Mouse (Mus musculus) small intestine, adult 2 months (tissue): Measurements from ENCODE around the gene Top3b. TPM values are rescaled to one million over a fixed set of nuclear protein-coding genes. Genes with fewer than 3 reads are reported as not detected.
"Not testable (repeated sequence)": the region's sequence is repeated elsewhere in the genome, so short reads cannot be mapped to it uniquely, and the experiment has no call there.

Experiments used
- H3K27ac ChIP-seq: fragments of 200-500 bp; 2 replicates; pipeline ENCODE4 v1.5.1; 2012; ENCODE audit warnings: low read depth, low read length, control low read depth, inconsistent platforms; ENCODE audit not compliant: insufficient read depth
- H3K27me3 ChIP-seq: fragments of 200-500 bp; 2 replicates; pipeline ENCODE4 v1.6.1; 2012; ENCODE audit warnings: mild to moderate bottlenecking, moderate library complexity, low read length, inconsistent platforms; ENCODE audit not compliant: control insufficient read depth, insufficient read depth
- H3K36me3 ChIP-seq: fragments of 200-500 bp; 2 replicates; pipeline ENCODE4 v1.6.1; 2012; ENCODE audit warnings: mild to moderate bottlenecking, low read length, control low read depth, inconsistent platforms; ENCODE audit not compliant: control insufficient read depth, insufficient read depth
- H3K4me1 ChIP-seq: fragments of 200-500 bp; 2 replicates; pipeline ENCODE4 v1.6.1; 2012; ENCODE audit warnings: low read length, inconsistent platforms, mixed read lengths; ENCODE audit not compliant: control insufficient read depth, insufficient read depth, insufficient read length
- H3K4me3 ChIP-seq: fragments of 200-500 bp; 2 replicates; pipeline ENCODE4 v1.5.1; 2012; ENCODE audit warnings: low read depth, mild to moderate bottlenecking, control low read depth, inconsistent platforms, low read length, moderate library complexity
- CTCF ChIP-seq: fragments of 200-500 bp; IDR thresholded peaks from 2 replicates; pipeline ENCODE4 v1.5.1; 2012; ENCODE audit warnings: low read depth, mild to moderate bottlenecking, control low read depth, inconsistent platforms, low read length, moderate library complexity, mixed read lengths; ENCODE audit not compliant: insufficient replicate concordance, insufficient read length; ENCODE audit errors: extremely low read depth
- POLR2A ChIP-seq: fragments of 200-500 bp; IDR thresholded peaks from 2 replicates; pipeline ENCODE4 v1.6.1; 2012; ENCODE audit warnings: low read depth, mild to moderate bottlenecking, control low read depth, inconsistent platforms, low read length, moderate library complexity
- WGBS: fragments of 180-500 bp; shearing (Covaris S2); methylation state at CpG from one replicate; pipeline ENCODE4 v1.1.7; 2018; 5-methylcytosine and 5-hydroxymethylcytosine counted together
- polyA plus RNA-seq: library from polyadenylated mRNA; depleted of rRNA; stranded (reverse); fragments of >200 nt; gene quantifications from 2 replicates; pipeline ENCODE4 v1.2.3, GENCODE M21; 2012

Top3b gene
- polyA plus RNA-seq, 1 experiment, result 42.9 TPM

DNA sequence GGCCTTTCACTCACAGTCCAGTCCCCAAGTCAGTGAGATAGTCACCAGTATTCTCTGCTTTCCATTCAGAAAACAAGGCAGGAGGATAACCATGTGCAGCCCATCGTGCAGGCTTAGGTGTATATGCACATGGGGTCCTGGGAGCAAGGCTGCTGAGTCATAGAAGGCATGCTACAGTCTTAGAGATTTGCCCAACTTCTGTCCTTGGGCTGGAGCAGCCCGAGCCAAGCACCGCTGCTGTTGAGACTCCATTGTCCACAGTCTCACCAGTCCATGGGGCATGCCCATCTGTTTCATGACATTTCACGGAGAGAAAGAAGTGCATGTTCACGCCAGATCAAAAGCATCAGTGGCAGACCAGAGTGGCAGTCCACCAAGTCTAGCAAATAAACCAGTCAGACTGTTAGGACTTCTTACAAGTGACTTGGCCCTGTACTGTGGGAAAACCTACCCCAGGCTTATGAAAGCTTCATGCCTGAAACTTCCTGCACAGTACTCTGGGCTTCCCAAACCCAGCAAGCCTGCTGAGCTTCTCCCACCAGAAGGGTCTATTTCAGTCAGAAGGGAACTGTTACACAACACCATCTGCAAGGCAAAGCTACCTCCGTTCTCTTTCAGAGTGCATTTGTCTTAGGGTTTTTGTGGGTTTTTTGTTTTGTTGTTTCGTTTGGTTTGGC is 48.0 kb downstream of the Top3b start:
- Histone ChIP-seq H3K4me3 (no peak overlapping the region), H3K4me1 (no peaks in the 10 kb centered on the region), H3K27ac (no peak overlapping the region), H3K36me3 (peaks cover 2% of the 10 kb centered on the region; the same call in 1 of the 2 replicates), H3K27me3 (no peaks in the 10 kb centered on the region)
- TF ChIP-seq CTCF (no peak), POLR2A (no peak)
- WGBS, result 88% methylated on average over 7 of the region's 7 CpGs

DNA sequence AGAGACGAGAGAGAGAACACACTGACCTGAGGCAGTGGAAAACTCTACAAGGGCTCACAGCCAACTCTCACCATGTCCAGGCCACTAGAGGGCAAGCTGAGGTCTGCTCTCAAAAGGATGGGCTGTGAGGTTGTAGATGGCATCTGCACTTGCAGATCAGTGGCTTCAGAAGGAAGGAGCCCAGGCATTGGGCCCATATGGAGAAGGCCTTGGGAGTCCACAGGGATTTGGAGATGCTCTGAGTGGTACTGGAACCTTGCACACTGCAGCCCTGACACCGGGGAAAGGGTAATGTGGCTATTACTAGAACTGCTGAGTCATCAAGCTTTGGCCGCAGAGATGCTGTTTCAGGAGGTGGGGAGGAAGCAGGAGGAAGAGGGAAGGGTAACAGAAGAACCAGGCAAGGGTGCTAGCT is 50.5 kb downstream of the Top3b start:
- peaks cover 2% of the 10 kb centered on the region; the same call in 1 of the 2 replicates for H3K36me3 ChIP-seq
- H3K4me1 ChIP-seq, result no peaks in the 10 kb centered on the region

DNA sequence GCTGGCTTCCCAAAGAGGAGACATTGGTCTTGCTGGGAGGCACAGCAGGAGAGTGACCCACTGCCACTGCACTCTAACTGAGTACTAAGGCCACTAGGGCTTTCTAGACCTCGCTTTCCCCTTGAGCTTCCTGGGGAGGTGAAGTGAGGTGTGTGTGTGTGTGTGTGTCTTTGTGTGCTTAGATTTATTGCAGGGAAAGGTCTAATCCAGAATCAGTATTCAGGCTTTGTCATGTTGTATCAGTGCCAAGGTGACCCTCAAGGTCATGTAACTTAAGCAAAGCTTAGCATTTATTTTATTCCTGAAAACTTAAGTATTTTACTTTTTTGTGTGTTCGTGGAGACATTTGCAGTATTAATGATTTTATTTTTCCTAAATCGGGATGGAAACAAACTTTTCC is 53.9 kb downstream of the Top3b start:
- H3K27me3 ChIP-seq, result no peaks in the 10 kb centered on the region
- no peak overlapping the region for H3K4me3 ChIP-seq
- TF ChIP-seq POLR2A, result no peak
- no peak for TF ChIP-seq CTCF
- H3K36me3 ChIP-seq, result no peaks in the 10 kb centered on the region
- no peak overlapping the region for H3K27ac ChIP-seq
- no peaks in the 10 kb centered on the region for H3K4me1 ChIP-seq
- 97% methylated on average over 3 of the region's 3 CpGs for WGBS

More for the DNA sequence above, 50.5 kb downstream of the Top3b start:
- WGBS, result 66% methylated on average over 3 of the region's 3 CpGs
- TF ChIP-seq CTCF (peak; percentile 50; the same call in 1 of the 2 replicates), POLR2A (no peak)
- H3K4me3 ChIP-seq, result no peak overlapping the region
- no peak overlapping the region for H3K27ac ChIP-seq
- no peaks in the 10 kb centered on the region for H3K27me3 ChIP-seq

DNA sequence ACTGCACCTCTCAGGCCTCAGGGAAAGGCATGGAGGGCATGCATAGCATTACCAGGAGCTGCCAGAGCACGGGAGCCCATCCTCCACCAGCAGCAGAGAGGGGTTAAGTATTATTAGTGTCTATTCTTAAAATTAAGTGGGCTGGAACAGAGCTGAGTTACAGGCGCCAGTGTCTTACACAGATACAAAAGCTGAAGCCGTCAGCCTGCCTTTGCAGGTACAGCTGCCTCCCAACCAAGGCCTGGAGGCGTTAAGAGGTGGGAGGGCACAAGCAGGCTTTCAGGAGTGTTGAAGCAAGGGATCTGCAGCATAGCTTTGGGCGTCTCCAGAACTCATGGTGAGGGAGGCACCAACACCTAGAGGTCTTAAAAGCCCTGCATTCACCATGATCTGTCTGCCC is 56.0 kb downstream of the Top3b start:
- Histone ChIP-seq H3K36me3 (no peaks in the 10 kb centered on the region), H3K27me3 (no peaks in the 10 kb centered on the region), H3K4me1 (no peaks in the 10 kb centered on the region), H3K27ac (no peak overlapping the region), H3K4me3 (no peak overlapping the region)
- 81% methylated on average over 5 of the region's 5 CpGs for WGBS
- TF ChIP-seq POLR2A, result no peak
- no peak for TF ChIP-seq CTCF

DNA sequence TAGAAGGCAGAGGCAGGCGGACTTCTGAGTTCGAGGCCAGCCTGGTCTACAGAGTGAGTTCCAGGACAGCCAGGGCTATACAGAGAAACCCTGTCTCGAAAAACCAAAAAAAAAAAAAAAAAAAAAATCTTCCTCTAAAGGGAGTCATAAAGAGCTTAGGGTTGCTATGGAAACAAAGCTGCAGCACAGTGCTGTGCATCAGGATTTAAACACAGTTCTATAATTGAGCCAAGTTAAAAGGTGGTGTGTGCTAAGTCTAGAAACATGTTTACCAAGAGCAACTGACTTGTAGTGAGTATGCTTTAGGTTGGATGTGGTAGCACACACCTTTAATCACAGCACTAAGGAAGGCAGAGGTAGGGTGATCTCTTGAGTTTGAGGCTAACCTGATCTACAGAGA is 58.4 kb downstream of the Top3b start:
- H3K27ac ChIP-seq, H3K4me3 ChIP-seq: not testable (repeated sequence)
- 62% methylated on average over 3 of the region's 3 CpGs for WGBS

DNA sequence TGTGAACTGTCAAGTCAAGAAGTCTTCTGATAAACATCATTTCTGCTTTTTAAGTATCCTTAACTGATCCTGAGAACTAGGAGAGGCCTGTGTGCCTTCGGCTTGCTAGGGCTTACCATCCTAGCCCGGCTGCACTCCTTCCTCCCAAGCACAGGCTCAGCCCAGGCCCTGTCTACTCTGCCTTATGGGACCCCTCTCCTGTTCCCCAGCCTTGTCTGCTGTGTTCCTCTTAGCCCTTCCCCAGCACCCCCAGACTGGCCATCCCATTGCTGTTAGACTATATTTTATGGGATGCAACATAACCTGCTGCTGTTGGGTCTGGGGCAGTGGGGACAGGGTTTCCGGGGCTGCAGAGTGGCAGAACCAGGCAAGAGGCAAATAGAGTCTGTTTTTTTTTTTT is 59.8 kb downstream of the Top3b start:
- no peak overlapping the region for H3K4me3 ChIP-seq
- no peaks in the 10 kb centered on the region for H3K4me1 ChIP-seq
- H3K27ac ChIP-seq, result no peak overlapping the region
- 95% methylated on average over 3 of the region's 3 CpGs for WGBS
- no peaks in the 10 kb centered on the region for H3K27me3 ChIP-seq
- no peaks in the 10 kb centered on the region for H3K36me3 ChIP-seq
- TF ChIP-seq CTCF (no peak), POLR2A (no peak)

More for the DNA sequence above, 58.4 kb downstream of the Top3b start:
- not testable (repeated sequence) for H3K27me3 ChIP-seq, H3K4me1 ChIP-seq, H3K36me3 ChIP-seq

DNA sequence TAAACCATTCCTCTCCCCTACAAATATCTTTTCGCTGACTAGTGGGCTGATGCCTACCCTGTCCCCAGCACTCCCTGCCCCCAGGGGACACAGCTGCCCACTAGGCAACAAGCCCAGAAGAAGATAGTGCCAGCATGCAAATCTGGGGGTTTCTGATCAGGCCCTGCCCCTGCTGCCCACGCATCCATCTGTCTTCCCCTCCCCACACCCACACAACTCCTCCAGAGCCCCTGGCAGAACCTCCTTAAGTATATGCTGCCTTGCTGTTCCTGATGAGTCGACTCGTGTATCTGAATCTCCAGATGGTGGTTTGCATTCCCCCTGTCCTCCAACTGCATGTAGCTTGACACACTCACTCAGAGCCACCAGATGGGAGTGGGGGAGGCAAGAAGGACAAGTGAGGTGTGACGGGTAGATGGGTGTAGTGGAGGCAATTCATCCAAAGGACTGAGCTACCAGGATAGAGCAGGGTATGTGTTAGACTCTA is 60.3 kb downstream of the Top3b start:
- no peak overlapping the region for H3K27ac ChIP-seq
- H3K4me3 ChIP-seq, result no peak overlapping the region
- no peaks in the 10 kb centered on the region for H3K4me1 ChIP-seq
- H3K36me3 ChIP-seq, result no peaks in the 10 kb centered on the region
- no peaks in the 10 kb centered on the region for H3K27me3 ChIP-seq
- WGBS, result 78% methylated on average over 5 of the region's 5 CpGs
- TF ChIP-seq POLR2A (no peak), CTCF (no peak)

DNA sequence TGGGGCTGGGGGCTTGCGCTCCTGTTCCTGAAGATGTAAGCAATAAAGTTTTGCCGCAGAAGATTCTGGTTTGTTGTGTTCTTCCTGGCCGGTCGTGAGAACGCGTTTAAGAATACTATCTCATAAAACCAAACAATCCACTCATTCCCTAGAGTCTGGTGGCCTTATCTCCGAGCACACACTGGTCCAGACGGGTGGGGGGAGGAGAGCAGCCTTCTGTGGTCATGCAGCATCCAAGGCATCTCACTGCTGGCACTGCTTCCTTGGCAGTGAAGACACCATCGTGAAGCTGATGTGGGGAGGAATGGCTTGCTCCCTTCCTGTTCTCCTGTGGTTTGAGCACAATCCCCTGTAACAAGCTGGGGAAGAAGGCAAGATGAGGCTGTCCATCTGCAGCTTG is 69.0 kb downstream of the Top3b start:
- TF ChIP-seq CTCF (no peak), POLR2A (no peak)
- no peak overlapping the region for H3K4me3 ChIP-seq
- WGBS, result 92% methylated on average over 9 of the region's 9 CpGs

More for the DNA sequence above, 69.0 kb downstream of the Top3b start:
- H3K4me1 ChIP-seq, result no peaks in the 10 kb centered on the region
- H3K27me3 ChIP-seq, result no peaks in the 10 kb centered on the region
- H3K27ac ChIP-seq, result no peak overlapping the region
- H3K36me3 ChIP-seq, result no peaks in the 10 kb centered on the region
